Mouse (Mus musculus): Measurements from ENCODE around the gene Siae. TPM values are rescaled to one million over a fixed set of nuclear protein-coding genes. Genes with fewer than 3 reads are reported as not detected.

The Siae gene
- polyA plus RNA-seq, 1 experiment from 2014 or later, result 9.2 TPM

GRCm38 (mm10) chr9:37567019-37567418 lies 11.5 kb downstream of the Siae start:
- ATAC-seq (replicated peaks; ENCODE audit: extremely low read depth, insufficient read depth, low FRiP score), result no peak

GRCm38 (mm10) chr9:37567454-37567853 lies 12.0 kb downstream of the Siae start:
- H3K9me3 ChIP-seq (replicated peaks; ENCODE audit: control insufficient read depth, low read length), result no peaks in the 10 kb centered on the region
- no peaks in the 10 kb centered on the region for H3K36me3 ChIP-seq (ENCODE audit: control insufficient read depth, insufficient read depth)
- no peak overlapping the region for H3K4me3 ChIP-seq (ENCODE audit: low read length)
- 44% methylated on average over 5 of the region's 5 CpGs for WGBS
- peak overlapping the region; percentile 27; the same call in 1 of the 2 replicates for H3K27ac ChIP-seq (ENCODE audit: low read length)
- H3K4me2 ChIP-seq (ENCODE audit: low read depth, low read length), result peak overlapping the region; percentile 56
- H3K4me1 ChIP-seq (ENCODE audit: control insufficient read depth, insufficient read depth, low read length), result peaks cover 17% of the 10 kb centered on the region
- H3K9ac ChIP-seq (ENCODE audit: low read length), result no peak overlapping the region; the same call in 1 of the 2 replicates
- H3K27me3 ChIP-seq (ENCODE audit: control insufficient read depth, insufficient read depth, low read length), result no peaks in the 10 kb centered on the region
- no peak for ATAC-seq (replicated peaks; ENCODE audit: extremely low read depth, insufficient read depth, low FRiP score)

More at GRCm38 (mm10) chr9:37567019-37567418, 11.5 kb downstream of the Siae start:
- no peaks in the 10 kb centered on the region for H3K36me3 ChIP-seq (ENCODE audit: control insufficient read depth, insufficient read depth)
- no peaks in the 10 kb centered on the region for H3K9me3 ChIP-seq (replicated peaks; ENCODE audit: control insufficient read depth, low read length)
- no peak overlapping the region for H3K27ac ChIP-seq (ENCODE audit: low read length)
- no peaks in the 10 kb centered on the region for H3K27me3 ChIP-seq (ENCODE audit: control insufficient read depth, insufficient read depth, low read length)
- H3K4me2 ChIP-seq (ENCODE audit: low read depth, low read length), result no peak overlapping the region
- no peak overlapping the region for H3K4me3 ChIP-seq (ENCODE audit: low read length)
- no peak overlapping the region for H3K9ac ChIP-seq (ENCODE audit: low read length)
- 79% methylated on average over 2 of the region's 2 CpGs for whole genome bisulfite sequencing
- H3K4me1 ChIP-seq (ENCODE audit: control insufficient read depth, insufficient read depth, low read length), result peaks cover 15% of the 10 kb centered on the region

GRCm38 (mm10) chr9:37567892-37568604 lies 12.6 kb downstream of the Siae start:
- H3K9ac ChIP-seq (ENCODE audit: low read length), result peak overlapping the region; percentile 47
- H3K4me3 ChIP-seq (ENCODE audit: low read length), result peak overlapping the region; percentile 7; the same call in 1 of the 2 replicates
- no peaks in the 10 kb centered on the region for H3K36me3 ChIP-seq (ENCODE audit: control insufficient read depth, insufficient read depth)
- H3K4me1 ChIP-seq (ENCODE audit: control insufficient read depth, insufficient read depth, low read length), result peaks cover 17% of the 10 kb centered on the region
- peak overlapping the region; percentile 56 for H3K4me2 ChIP-seq (ENCODE audit: low read depth, low read length)
- no peaks in the 10 kb centered on the region for H3K9me3 ChIP-seq (replicated peaks; ENCODE audit: control insufficient read depth, low read length)
- peak; percentile 42 for ATAC-seq (replicated peaks; ENCODE audit: extremely low read depth, insufficient read depth, low FRiP score)
- H3K27ac ChIP-seq (ENCODE audit: low read length), result peak overlapping the region; percentile 27
- 21% methylated on average over 15 of the region's 15 CpGs for WGBS
- H3K27me3 ChIP-seq (ENCODE audit: control insufficient read depth, insufficient read depth, low read length), result no peaks in the 10 kb centered on the region

GRCm38 (mm10) chr9:37568605-37569214 lies 13.2 kb downstream of the Siae start:
- no peaks in the 10 kb centered on the region for H3K9me3 ChIP-seq (replicated peaks; ENCODE audit: control insufficient read depth, low read length)
- ATAC-seq (replicated peaks; ENCODE audit: extremely low read depth, insufficient read depth, low FRiP score), result no peak
- peak overlapping the region; percentile 56; the same call in 1 of the 2 replicates for H3K4me2 ChIP-seq (ENCODE audit: low read depth, low read length)
- H3K4me1 ChIP-seq (ENCODE audit: control insufficient read depth, insufficient read depth, low read length), result peaks cover 17% of the 10 kb centered on the region
- no peak overlapping the region for H3K4me3 ChIP-seq (ENCODE audit: low read length)
- no peaks in the 10 kb centered on the region for H3K36me3 ChIP-seq (ENCODE audit: control insufficient read depth, insufficient read depth)
- no peak overlapping the region for H3K9ac ChIP-seq (ENCODE audit: low read length)
- 41% methylated on average over 4 of the region's 4 CpGs for WGBS
- H3K27me3 ChIP-seq (ENCODE audit: control insufficient read depth, insufficient read depth, low read length), result no peaks in the 10 kb centered on the region
- H3K27ac ChIP-seq (ENCODE audit: low read length), result no peak overlapping the region

GRCm38 (mm10) chr9:37569231-37569835 lies 13.8 kb downstream of the Siae start:
- Histone ChIP-seq H3K36me3 (ENCODE audit: control insufficient read depth, insufficient read depth) (no peaks in the 10 kb centered on the region), H3K4me3 (ENCODE audit: low read length) (no peak overlapping the region), H3K9ac (ENCODE audit: low read length) (no peak overlapping the region), H3K27me3 (ENCODE audit: control insufficient read depth, insufficient read depth, low read length) (no peaks in the 10 kb centered on the region), H3K4me2 (ENCODE audit: low read depth, low read length) (no peak overlapping the region), H3K4me1 (ENCODE audit: control insufficient read depth, insufficient read depth, low read length) (peaks cover 17% of the 10 kb centered on the region), H3K9me3 (replicated peaks; ENCODE audit: control insufficient read depth, low read length) (no peaks in the 10 kb centered on the region), H3K27ac (ENCODE audit: low read length) (no peak overlapping the region)
- no peak for ATAC-seq (replicated peaks; ENCODE audit: extremely low read depth, insufficient read depth, low FRiP score)
- 65% methylated on average over 2 of the region's 2 CpGs for WGBS

GRCm38 (mm10) chr9:37572204-37572876 lies 16.8 kb downstream of the Siae start:
- WGBS, result 17% methylated on average over 3 of the region's 3 CpGs
- H3K36me3 ChIP-seq (ENCODE audit: control insufficient read depth, insufficient read depth), result no peaks in the 10 kb centered on the region
- H3K9ac ChIP-seq (ENCODE audit: low read length), result no peak overlapping the region
- no peak overlapping the region for H3K4me3 ChIP-seq (ENCODE audit: low read length)
- no peak for ATAC-seq (replicated peaks; ENCODE audit: extremely low read depth, insufficient read depth, low FRiP score)
- no peaks in the 10 kb centered on the region for H3K27me3 ChIP-seq (ENCODE audit: control insufficient read depth, insufficient read depth, low read length)
- H3K9me3 ChIP-seq (replicated peaks; ENCODE audit: control insufficient read depth, low read length), result no peaks in the 10 kb centered on the region
- H3K27ac ChIP-seq (ENCODE audit: low read length), result no peak overlapping the region
- peaks cover 15% of the 10 kb centered on the region for H3K4me1 ChIP-seq (ENCODE audit: control insufficient read depth, insufficient read depth, low read length)
- no peak overlapping the region for H3K4me2 ChIP-seq (ENCODE audit: low read depth, low read length)

- no peaks in the 10 kb centered on the region for H3K9me3 ChIP-seq (replicated peaks; ENCODE audit: control insufficient read depth, low read length)
- no peaks in the 10 kb centered on the region for H3K27me3 ChIP-seq (ENCODE audit: control insufficient read depth, insufficient read depth, low read length)
- H3K36me3 ChIP-seq (ENCODE audit: control insufficient read depth, insufficient read depth), result no peaks in the 10 kb centered on the region
- H3K27ac ChIP-seq (ENCODE audit: low read length), result no peak overlapping the region
- WGBS, result 28% methylated on average over 14 of the region's 14 CpGs
- H3K9ac ChIP-seq (ENCODE audit: low read length), result no peak overlapping the region
- H3K4me1 ChIP-seq (ENCODE audit: control insufficient read depth, insufficient read depth, low read length), result 0 out of 2 replicates have a peak, but pooled peaks cover 2% of the 10 kb centered on the region
- H3K4me2 ChIP-seq (ENCODE audit: low read depth, low read length), result peak overlapping the region; percentile 45
- no peak overlapping the region for H3K4me3 ChIP-seq (ENCODE audit: low read length)
- no peak for ATAC-seq (replicated peaks; ENCODE audit: extremely low read depth, insufficient read depth, low FRiP score)
These were observed 21.0 kb downstream of the Siae start for GRCm38 (mm10) chr9:37576436-37576930.

- Histone ChIP-seq H3K4me2 (ENCODE audit: low read depth, low read length) (no peak overlapping the region), H3K27me3 (ENCODE audit: control insufficient read depth, insufficient read depth, low read length) (no peaks in the 10 kb centered on the region), H3K9me3 (replicated peaks; ENCODE audit: control insufficient read depth, low read length) (0 out of 2 replicates have a peak, but pooled peaks cover 4% of the 10 kb centered on the region), H3K4me3 (ENCODE audit: low read length) (no peak overlapping the region), H3K27ac (ENCODE audit: low read length) (no peak overlapping the region), H3K36me3 (ENCODE audit: control insufficient read depth, insufficient read depth) (no peaks in the 10 kb centered on the region), H3K9ac (ENCODE audit: low read length) (no peak overlapping the region), H3K4me1 (ENCODE audit: control insufficient read depth, insufficient read depth, low read length) (no peaks in the 10 kb centered on the region)
- 84% methylated on average over 5 of the region's 5 CpGs for WGBS
- no peak for ATAC-seq (replicated peaks; ENCODE audit: extremely low read depth, insufficient read depth, low FRiP score)
These were observed 28.1 kb downstream of the Siae start for GRCm38 (mm10) chr9:37583594-37583993.

Data from heart, embryonic 16.5 days (tissue).